Mouse (Mus musculus): ENCODE measurements around the gene Lrrc4. TPM values are rescaled to one million over a fixed set of nuclear protein-coding genes. Genes with fewer than 3 reads are reported as not detected.

The Lrrc4 gene
- polyA plus RNA-seq, 1 experiment from 2014 or later: 7.0 TPM

DNA sequence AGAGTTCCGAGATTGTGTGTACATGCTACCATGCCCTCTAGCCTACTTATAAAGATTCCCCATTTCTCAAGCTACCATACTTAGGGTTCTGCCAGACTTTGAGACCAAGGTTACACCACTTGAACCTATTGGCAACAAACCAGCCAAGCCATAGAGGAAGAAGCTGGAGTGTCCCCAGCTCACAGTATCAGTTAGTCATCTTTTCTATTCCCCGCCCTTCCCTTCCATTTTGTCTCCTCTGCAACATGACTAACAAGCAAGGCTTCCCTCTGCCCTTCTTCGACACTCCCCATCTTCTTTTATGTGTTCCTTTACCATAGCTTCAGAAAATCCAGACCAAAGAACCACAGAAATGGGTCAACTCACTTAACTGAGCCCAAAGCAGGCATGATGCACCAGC lies 34.7 kb upstream of the Lrrc4 start:
- Histone ChIP-seq H3K4me2 (no peak overlapping the region), H3K4me3 (no peak overlapping the region), H3K9ac (no peak overlapping the region), H3K36me3 (replicated peaks) (no peaks in the 10 kb centered on the region), H3K27ac (no peak overlapping the region), H3K27me3 (replicated peaks) (no peaks in the 10 kb centered on the region), H3K9me3 (no peaks in the 10 kb centered on the region), H3K4me1 (peaks cover 16% of the 10 kb centered on the region)
- 96% methylated on average over 3 of the region's 3 CpGs for WGBS
- no peak for ATAC-seq (replicated peaks)

DNA sequence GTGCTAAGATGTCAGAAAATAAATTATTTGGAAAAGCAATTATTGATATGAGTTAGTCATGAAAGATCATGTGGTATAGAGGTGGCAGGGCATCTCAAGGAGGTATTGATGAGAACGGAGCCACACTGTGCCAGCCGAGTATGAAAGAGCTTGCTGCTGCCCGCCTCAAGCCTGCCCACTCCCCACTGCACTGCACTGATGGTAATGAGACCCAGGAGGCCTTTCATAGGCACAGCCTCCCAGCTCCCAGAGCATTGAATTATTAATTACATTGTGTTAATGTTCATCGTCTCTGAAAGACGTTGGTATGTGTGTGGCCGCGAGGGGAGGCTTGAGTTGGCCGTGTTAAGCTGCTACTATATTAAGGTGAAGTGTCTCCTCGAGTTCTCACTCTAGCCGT lies 33.6 kb upstream of the Lrrc4 start:
- WGBS: 31% methylated on average over 10 of the region's 10 CpGs
- Histone ChIP-seq H3K27me3 (replicated peaks) (no peaks in the 10 kb centered on the region), H3K4me2 (0 out of 2 replicates have a peak overlapping the region, but pooled peaks have one; percentile 4), H3K27ac (peak overlapping the region; percentile 68), H3K4me1 (peaks cover 21% of the 10 kb centered on the region), H3K36me3 (replicated peaks) (no peaks in the 10 kb centered on the region), H3K4me3 (no peak overlapping the region), H3K9ac (no peak overlapping the region), H3K9me3 (no peaks in the 10 kb centered on the region)
- ATAC-seq (replicated peaks): peak; percentile 77

DNA sequence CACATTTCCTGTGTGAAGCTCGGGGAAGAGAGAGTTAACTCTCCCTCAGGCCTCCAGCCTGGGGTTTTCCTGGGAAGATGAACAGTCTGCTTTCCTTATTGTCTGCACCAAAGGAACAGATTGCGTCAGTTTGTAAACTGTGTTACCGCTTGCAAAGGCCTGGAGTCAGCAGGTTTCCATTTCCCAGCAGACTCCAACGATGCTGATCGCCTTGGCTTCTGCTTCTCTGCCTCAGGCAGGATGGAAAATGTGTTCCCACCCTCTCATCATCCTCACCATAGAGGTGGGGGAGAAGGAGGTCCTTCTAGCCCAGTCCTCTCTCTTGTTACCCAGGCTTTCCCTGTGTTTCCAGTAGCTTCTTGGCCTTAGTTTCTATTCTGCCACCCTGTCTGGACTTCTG lies 33.1 kb upstream of the Lrrc4 start:
- WGBS: 17% methylated on average over 5 of the region's 5 CpGs
- H3K27me3 ChIP-seq (replicated peaks): no peaks in the 10 kb centered on the region
- H3K9ac ChIP-seq: no peak overlapping the region
- H3K9me3 ChIP-seq: no peaks in the 10 kb centered on the region
- H3K4me1 ChIP-seq: peaks cover 21% of the 10 kb centered on the region
- peak overlapping the region; percentile 68 for H3K27ac ChIP-seq
- no peak overlapping the region for H3K4me2 ChIP-seq
- peak; percentile 51 for ATAC-seq (replicated peaks)
- no peak overlapping the region for H3K4me3 ChIP-seq
- H3K36me3 ChIP-seq (replicated peaks): no peaks in the 10 kb centered on the region

DNA sequence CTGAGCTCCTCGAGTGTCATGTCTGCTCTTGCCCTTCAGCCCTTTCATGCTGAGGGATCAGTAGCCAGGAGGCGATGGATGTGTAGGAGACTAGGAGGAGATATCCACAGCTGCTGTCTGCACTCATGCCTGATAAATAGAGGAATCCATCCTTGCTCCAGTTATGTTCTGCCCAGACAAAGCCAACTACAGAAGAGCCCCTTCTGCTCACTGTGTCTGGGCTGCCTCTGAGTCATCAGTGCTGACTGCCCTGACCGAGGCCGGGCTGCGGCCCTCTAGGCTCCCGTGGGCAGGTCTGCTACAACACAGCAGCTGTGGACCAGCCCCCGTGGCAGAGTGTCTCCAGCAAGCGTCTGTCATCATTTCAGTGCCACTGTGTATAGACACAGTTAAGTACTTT lies 30.8 kb upstream of the Lrrc4 start:
- Histone ChIP-seq H3K4me2 (no peak overlapping the region), H3K4me3 (no peak overlapping the region), H3K4me1 (peaks cover 21% of the 10 kb centered on the region), H3K27ac (no peak overlapping the region), H3K9ac (no peak overlapping the region), H3K27me3 (replicated peaks) (no peaks in the 10 kb centered on the region), H3K36me3 (replicated peaks) (no peaks in the 10 kb centered on the region), H3K9me3 (no peaks in the 10 kb centered on the region)
- ATAC-seq (replicated peaks): no peak
- 67% methylated on average over 8 of the region's 8 CpGs for WGBS

DNA sequence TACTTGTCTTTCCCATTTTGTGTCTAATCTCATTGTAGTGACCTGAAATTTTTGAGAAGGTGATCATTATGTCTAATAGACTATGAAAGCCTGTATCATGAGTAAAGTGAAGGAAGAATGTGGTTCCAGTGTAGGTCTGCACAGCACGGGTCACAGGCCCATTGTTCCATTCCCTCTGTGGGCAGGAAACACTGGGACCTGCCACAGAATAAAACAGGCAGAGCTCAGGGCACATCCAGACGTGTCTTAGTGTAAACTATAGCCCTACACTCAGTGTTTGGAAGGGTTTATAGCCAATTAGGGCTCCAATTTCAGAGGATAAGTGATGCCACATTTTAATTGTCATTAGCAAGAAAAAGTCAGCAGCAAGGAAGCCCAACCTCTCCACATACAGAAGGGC lies 29.4 kb upstream of the Lrrc4 start:
- no peak for ATAC-seq (replicated peaks)
- Histone ChIP-seq H3K27ac (no peak overlapping the region), H3K27me3 (replicated peaks) (no peaks in the 10 kb centered on the region), H3K9me3 (no peaks in the 10 kb centered on the region), H3K4me1 (peaks cover 19% of the 10 kb centered on the region), H3K4me3 (no peak overlapping the region), H3K9ac (no peak overlapping the region), H3K36me3 (replicated peaks) (no peaks in the 10 kb centered on the region), H3K4me2 (no peak overlapping the region)
- 36% methylated on average over 2 of the region's 2 CpGs for WGBS

DNA sequence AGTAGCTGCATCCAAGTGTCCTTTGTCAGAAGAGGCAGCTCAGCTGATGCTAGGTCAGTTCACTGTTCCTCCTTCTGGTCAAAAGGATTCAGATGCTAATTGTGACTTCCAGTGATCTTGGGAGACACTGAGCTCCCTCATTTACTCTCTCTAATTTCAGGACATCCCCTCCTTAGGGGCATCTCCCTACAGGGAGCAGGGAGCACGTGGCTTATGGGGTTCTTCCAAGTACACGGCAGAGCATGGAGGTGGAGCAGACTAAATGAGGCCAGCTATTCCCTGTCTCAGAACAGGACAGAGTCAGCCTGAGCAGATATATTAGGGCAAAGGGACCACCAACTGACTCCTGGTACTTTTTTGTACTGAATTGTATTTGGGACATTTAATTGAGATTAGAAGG lies 28.9 kb upstream of the Lrrc4 start:
- WGBS: 23% methylated on average over 2 of the region's 2 CpGs
- no peak for ATAC-seq (replicated peaks)
- no peak overlapping the region for H3K4me3 ChIP-seq
- no peak overlapping the region for H3K27ac ChIP-seq
- no peaks in the 10 kb centered on the region for H3K36me3 ChIP-seq (replicated peaks)
- H3K27me3 ChIP-seq (replicated peaks): no peaks in the 10 kb centered on the region
- H3K9ac ChIP-seq: no peak overlapping the region
- H3K4me2 ChIP-seq: no peak overlapping the region
- H3K9me3 ChIP-seq: no peaks in the 10 kb centered on the region
- H3K4me1 ChIP-seq: peaks cover 21% of the 10 kb centered on the region

DNA sequence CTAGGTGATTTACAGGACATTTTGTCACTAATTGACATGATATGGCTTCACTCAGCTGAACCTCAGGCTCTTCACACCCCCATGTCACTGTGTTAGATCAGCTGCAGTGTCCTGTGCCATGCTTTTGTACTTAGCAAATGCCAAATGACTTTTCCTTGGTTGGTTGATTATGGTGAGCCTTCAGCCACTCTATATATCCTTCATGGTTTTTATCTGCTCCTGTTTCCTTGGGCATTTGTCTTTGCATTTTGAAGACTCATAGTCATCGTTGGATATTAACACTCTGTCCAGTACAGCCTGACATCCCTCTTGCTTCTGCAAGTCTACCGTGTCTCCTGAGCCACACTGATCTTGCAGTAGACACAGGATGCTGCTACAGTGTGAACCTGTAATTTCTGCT lies 27.5 kb upstream of the Lrrc4 start:
- Histone ChIP-seq H3K4me1 (peaks cover 22% of the 10 kb centered on the region), H3K4me3 (no peak overlapping the region), H3K9me3 (no peaks in the 10 kb centered on the region), H3K27me3 (replicated peaks) (no peaks in the 10 kb centered on the region), H3K4me2 (no peak overlapping the region), H3K9ac (no peak overlapping the region), H3K27ac (no peak overlapping the region), H3K36me3 (replicated peaks) (no peaks in the 10 kb centered on the region)
- no peak for ATAC-seq (replicated peaks)
- 88% methylated on average over 2 of the region's 2 CpGs for WGBS

DNA sequence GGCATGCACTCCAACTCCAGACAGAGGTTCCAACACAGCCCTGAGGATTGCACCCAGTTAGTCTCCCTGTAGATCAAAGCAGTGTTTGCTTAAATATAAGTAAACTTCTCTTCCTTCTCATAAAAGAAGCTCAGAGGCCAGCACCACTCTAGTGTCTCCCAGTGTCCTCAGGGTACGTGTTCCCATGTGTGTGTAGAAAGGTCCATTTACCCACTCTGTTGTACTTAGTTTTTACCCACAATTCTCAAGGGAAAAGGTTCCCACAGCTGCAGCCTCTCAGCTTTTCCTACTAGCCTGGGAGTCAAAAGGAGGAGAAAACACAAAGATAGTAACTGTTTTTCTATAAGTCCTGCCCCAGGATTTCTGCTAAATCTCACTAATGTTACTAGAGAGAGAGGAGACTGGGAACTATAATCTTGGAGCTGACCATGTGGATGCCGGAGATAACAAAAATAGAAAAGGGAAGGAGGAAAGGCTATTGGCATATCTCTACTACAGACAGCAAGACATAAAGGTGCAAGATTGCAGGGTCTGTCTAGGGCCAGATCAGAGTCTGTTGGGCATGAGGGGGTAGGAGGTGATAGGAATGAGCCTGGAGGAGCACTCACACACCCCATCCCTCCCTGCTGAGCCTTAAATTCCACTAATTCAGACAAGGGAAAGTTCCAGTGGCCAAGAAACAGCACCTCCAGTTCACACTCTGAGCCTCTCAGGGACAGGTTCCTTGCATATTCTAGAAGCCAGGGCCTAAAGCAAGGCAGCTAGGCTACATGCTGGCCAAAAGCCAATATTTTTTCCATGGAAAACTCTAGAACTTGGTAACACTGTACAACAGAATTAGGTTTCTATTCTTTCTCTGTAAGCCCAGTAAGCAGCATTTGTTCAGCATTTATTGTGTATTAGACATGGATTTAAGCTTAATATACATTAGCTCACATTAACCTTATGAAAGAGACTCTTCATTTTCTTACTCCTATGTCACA lies 25.9 kb upstream of the Lrrc4 start:
- Histone ChIP-seq H3K36me3 (replicated peaks) (no peaks in the 10 kb centered on the region), H3K4me1 (peaks cover 36% of the 10 kb centered on the region), H3K4me3 (no peak overlapping the region), H3K9me3 (no peaks in the 10 kb centered on the region), H3K9ac (no peak overlapping the region), H3K27ac (no peak overlapping the region), H3K27me3 (replicated peaks) (no peaks in the 10 kb centered on the region), H3K4me2 (no peak overlapping the region)
- no peak for ATAC-seq (replicated peaks)
- WGBS: 75% methylated on average over 2 of the region's 2 CpGs

DNA sequence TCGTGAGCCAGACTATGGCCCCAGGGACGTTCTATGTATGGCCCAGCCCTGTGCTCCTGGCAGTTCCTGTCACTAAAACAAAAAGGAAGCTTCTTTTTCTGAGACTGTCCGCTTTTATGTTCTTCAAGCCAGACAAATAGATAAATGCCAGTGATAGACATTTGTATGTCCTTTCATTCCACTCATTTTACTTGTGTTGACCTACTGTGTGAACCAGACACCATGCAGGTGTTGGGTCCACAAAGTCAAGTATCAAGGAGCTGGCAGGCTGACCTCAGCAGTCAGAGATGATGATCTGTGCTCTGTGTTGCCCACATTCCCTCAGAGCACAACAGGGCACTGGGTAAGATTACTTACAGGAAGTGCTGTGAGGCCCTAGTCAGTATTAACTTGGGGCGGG lies 25.2 kb upstream of the Lrrc4 start:
- Histone ChIP-seq H3K4me3 (no peak overlapping the region), H3K4me1 (peaks cover 40% of the 10 kb centered on the region), H3K27me3 (replicated peaks) (no peaks in the 10 kb centered on the region), H3K9me3 (no peaks in the 10 kb centered on the region), H3K27ac (no peak overlapping the region), H3K9ac (no peak overlapping the region), H3K4me2 (no peak overlapping the region), H3K36me3 (replicated peaks) (no peaks in the 10 kb centered on the region)
- ATAC-seq (replicated peaks): no peak
- WGBS: 89% methylated on average over 4 of the region's 4 CpGs

DNA sequence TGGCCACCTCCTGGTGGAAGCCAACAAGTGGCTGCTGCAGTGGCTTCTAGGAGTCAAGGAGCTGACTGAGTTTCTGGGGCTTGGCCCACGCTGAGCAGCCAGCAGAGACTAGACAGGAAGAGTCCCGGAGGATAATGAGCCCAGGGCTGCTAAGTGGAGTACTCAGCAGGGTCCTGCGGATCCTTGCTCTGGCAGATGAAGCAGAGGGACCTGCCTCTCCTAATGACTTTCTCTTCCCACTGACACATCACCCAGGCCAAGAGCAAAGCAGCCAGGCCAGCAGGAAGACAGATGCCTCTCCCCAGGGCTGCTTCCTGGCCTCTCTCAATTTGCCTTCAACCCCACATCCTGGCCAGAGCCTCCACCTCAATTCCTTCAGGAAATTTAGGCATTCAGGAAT lies 23.9 kb upstream of the Lrrc4 start:
- Histone ChIP-seq H3K4me2 (no peak overlapping the region), H3K4me3 (no peak overlapping the region), H3K9me3 (no peaks in the 10 kb centered on the region), H3K4me1 (peaks cover 35% of the 10 kb centered on the region), H3K36me3 (replicated peaks) (no peaks in the 10 kb centered on the region), H3K9ac (no peak overlapping the region), H3K27ac (0 out of 2 replicates have a peak overlapping the region, but pooled peaks have one; percentile 7), H3K27me3 (replicated peaks) (no peaks in the 10 kb centered on the region)
- ATAC-seq (replicated peaks): no peak
- WGBS: 16% methylated on average over 3 of the region's 3 CpGs

DNA sequence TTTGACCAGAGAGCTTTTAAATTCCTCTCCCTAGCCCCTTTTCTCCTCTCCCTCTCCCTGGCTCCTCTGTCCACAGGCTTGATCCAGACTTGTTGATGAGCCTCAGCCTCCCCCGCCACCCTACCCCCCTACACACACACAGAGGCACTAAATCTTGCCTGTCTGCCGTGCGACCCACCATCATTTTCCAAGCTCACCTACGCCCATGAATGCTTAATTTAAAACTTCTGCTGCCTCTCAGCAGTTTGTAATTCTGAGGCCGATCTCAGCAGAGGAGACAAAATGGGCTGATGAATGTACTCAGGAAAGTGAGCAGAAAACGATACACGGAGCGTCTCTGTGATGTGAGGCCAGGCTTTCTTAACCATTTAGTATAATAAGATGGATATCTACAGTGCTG lies 23.1 kb upstream of the Lrrc4 start:
- no peak overlapping the region for H3K4me3 ChIP-seq
- no peak overlapping the region for H3K27ac ChIP-seq
- 48% methylated on average over 8 of the region's 8 CpGs for WGBS
- H3K9me3 ChIP-seq: no peaks in the 10 kb centered on the region
- no peaks in the 10 kb centered on the region for H3K36me3 ChIP-seq (replicated peaks)
- ATAC-seq (replicated peaks): 0 out of 2 replicates have a peak, but pooled peaks have one; percentile 46
- no peak overlapping the region for H3K9ac ChIP-seq
- no peaks in the 10 kb centered on the region for H3K27me3 ChIP-seq (replicated peaks)
- no peak overlapping the region for H3K4me2 ChIP-seq
- H3K4me1 ChIP-seq: peaks cover 35% of the 10 kb centered on the region

DNA sequence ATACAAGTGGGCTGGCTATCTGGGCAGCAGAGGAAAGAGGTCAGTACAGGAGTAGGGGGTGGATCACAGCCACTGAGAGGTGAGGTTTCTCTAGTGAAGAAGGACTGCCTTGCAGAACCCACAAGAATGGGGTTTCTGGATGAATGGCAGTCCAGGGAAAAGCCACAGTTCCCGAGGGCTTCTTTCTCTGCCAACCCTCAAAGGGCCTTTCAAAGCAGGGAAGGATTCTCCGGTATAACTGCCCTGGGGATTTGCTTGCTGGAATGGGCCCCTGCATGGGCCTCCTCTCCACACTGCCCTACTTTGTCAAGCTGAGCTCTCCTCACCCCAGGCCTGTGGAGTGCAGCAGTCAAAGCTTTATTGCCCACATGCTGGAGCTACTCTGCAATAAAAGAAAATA lies 22.1 kb upstream of the Lrrc4 start:
- ATAC-seq (replicated peaks): no peak
- no peaks in the 10 kb centered on the region for H3K27me3 ChIP-seq (replicated peaks)
- no peaks in the 10 kb centered on the region for H3K9me3 ChIP-seq
- H3K4me3 ChIP-seq: no peak overlapping the region
- H3K4me2 ChIP-seq: no peak overlapping the region
- peaks cover 38% of the 10 kb centered on the region for H3K4me1 ChIP-seq
- no peaks in the 10 kb centered on the region for H3K36me3 ChIP-seq (replicated peaks)
- peak overlapping the region; percentile 22 for H3K27ac ChIP-seq
- H3K9ac ChIP-seq: no peak overlapping the region
- 6% methylated on average over 2 of the region's 2 CpGs for WGBS

DNA sequence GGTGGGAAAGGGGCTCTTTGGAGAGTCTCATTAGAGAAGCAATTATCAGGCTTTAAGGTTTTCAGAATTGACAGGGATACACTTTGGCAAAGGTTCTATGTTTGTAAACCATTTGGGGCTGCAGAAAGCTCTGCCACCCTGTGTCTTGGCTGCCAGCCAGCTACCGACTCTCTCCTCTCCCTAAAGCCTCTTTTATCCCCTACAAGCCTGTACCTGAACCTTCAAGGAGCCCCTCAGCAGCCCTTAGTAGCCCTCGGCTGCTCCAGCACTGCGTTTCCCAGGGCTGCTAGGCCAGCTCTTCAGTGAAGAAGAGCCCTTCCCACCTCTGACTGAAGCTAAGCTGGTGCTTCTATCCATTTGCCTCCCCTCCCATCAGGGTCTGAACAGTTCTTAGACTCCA lies 21.6 kb upstream of the Lrrc4 start:
- no peaks in the 10 kb centered on the region for H3K9me3 ChIP-seq
- H3K4me2 ChIP-seq: no peak overlapping the region
- peaks cover 39% of the 10 kb centered on the region for H3K4me1 ChIP-seq
- WGBS: 16% methylated on average over 3 of the region's 3 CpGs
- H3K27me3 ChIP-seq (replicated peaks): no peaks in the 10 kb centered on the region
- no peak overlapping the region for H3K4me3 ChIP-seq
- ATAC-seq (replicated peaks): no peak
- H3K27ac ChIP-seq: peak overlapping the region; percentile 22
- no peaks in the 10 kb centered on the region for H3K36me3 ChIP-seq (replicated peaks)
- no peak overlapping the region for H3K9ac ChIP-seq
